Mouse (Mus musculus): ENCODE data around the gene Tpx2. TPM values are rescaled to one million over a fixed set of nuclear protein-coding genes. Genes with fewer than 3 reads are reported as not detected.
A peak's percentile ranks its signal among the peaks of the same experiment; 100 is the strongest.

Tpx2 gene
- polyA plus RNA-seq, 1 experiment, result 1.2 TPM

- WGBS, result 22% methylated on average over 4 of the region's 4 CpGs
- H3K27ac ChIP-seq (ENCODE audit: insufficient read depth, low read length), result peak overlapping the region; percentile 75
Observed at GRCm38 (mm10) chr2:152828011-152828370, 19.8 kb upstream of the Tpx2 start.

DNA sequence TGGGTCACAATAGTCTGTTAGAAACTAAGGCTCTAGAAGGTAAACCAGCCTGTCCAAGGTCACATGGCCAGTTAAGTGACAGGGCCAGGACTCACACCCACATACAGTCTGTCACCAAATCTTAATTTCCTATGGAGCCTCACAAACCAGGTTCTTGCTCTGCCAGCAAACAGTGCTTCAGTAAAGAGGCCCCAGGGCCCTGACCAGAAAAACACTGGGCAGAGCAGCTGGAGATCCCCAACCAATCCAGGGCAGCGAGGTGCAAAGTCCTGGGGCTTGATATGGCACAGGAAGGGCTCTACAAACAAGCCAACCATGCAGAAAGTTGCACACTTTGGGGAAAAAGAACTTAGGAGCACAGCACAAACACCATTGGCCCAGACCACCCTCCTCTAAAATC, 19.2 kb upstream of the Tpx2 start:
- H3K4me1 ChIP-seq (ENCODE audit: control insufficient read depth, insufficient read depth, low read length), result peaks cover 7% of the 10 kb centered on the region
- peak overlapping the region; percentile 69 for H3K4me3 ChIP-seq (replicated peaks; ENCODE audit: insufficient read depth, low read depth, low read length)
- TF ChIP-seq POLR2A (IDR thresholded peaks at IDR 0.05; ENCODE audit: borderline replicate concordance, insufficient read depth, low read length) (peak; percentile 16; the same call in 1 of the 2 replicates), CTCF (IDR thresholded peaks at IDR 0.05; ENCODE audit: borderline replicate concordance, insufficient read depth, low read depth, low read length) (no peak)
- H3K27ac ChIP-seq (ENCODE audit: insufficient read depth, low read length), result peak overlapping the region; percentile 75
- no peaks in the 10 kb centered on the region for H3K27me3 ChIP-seq (ENCODE audit: control insufficient read depth, insufficient read depth, low read length)
- peak; percentile 69 to 82 for DNase-seq
- 0% methylated on average over 1 of the region's 1 CpGs for WGBS

More at GRCm38 (mm10) chr2:152828011-152828370, 19.8 kb upstream of the Tpx2 start:
- peak in 1 of 2 experiments; percentile 28 for DNase-seq
- Histone ChIP-seq H3K4me3 (replicated peaks; ENCODE audit: insufficient read depth, low read depth, low read length) (peak overlapping the region; percentile 69), H3K4me1 (ENCODE audit: control insufficient read depth, insufficient read depth, low read length) (peaks cover 7% of the 10 kb centered on the region), H3K27me3 (ENCODE audit: control insufficient read depth, insufficient read depth, low read length) (no peaks in the 10 kb centered on the region)
- TF ChIP-seq CTCF (IDR thresholded peaks at IDR 0.05; ENCODE audit: borderline replicate concordance, insufficient read depth, low read depth, low read length), result no peak
- TF ChIP-seq POLR2A (IDR thresholded peaks at IDR 0.05; ENCODE audit: borderline replicate concordance, insufficient read depth, low read length), result no peak

DNA sequence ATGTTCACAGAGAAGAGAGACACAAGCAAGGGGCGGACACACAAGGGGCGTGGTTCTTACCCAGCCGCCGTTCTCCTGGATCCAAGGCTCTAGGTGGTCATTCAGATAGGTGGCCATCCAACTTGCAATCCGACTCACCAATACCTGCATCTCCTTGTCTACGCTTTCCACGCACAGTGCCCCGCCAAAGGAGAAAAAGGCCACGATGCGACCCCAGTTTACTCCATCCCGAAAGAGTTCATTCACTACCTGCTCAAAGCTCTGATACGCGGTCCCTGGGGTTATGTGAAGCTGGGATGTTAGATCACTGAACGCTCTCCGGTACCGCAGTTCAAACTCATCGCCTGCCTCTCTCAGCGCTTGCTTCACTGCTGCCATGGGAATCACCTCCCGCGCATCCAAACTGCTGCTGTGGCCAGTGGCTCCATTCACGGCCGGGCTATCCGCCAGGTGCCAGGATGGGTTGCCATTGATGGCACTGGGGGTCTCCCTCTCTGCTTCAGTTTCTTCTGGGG, 18.3 kb upstream of the Tpx2 start:
- TF ChIP-seq CTCF (IDR thresholded peaks at IDR 0.05; ENCODE audit: borderline replicate concordance, insufficient read depth, low read depth, low read length) (no peak), POLR2A (IDR thresholded peaks at IDR 0.05; ENCODE audit: borderline replicate concordance, insufficient read depth, low read length) (no peak)
- no peaks in the 10 kb centered on the region for H3K27me3 ChIP-seq (ENCODE audit: control insufficient read depth, insufficient read depth, low read length)
- H3K4me3 ChIP-seq (replicated peaks; ENCODE audit: insufficient read depth, low read depth, low read length), result peak overlapping the region; percentile 69
- WGBS, result 6% methylated on average over 23 of the region's 23 CpGs
- peaks cover 4% of the 10 kb centered on the region for H3K4me1 ChIP-seq (ENCODE audit: control insufficient read depth, insufficient read depth, low read length)
- peak; percentile 59 to 75 for DNase-seq
- H3K27ac ChIP-seq (ENCODE audit: insufficient read depth, low read length), result peak overlapping the region; percentile 96

DNA sequence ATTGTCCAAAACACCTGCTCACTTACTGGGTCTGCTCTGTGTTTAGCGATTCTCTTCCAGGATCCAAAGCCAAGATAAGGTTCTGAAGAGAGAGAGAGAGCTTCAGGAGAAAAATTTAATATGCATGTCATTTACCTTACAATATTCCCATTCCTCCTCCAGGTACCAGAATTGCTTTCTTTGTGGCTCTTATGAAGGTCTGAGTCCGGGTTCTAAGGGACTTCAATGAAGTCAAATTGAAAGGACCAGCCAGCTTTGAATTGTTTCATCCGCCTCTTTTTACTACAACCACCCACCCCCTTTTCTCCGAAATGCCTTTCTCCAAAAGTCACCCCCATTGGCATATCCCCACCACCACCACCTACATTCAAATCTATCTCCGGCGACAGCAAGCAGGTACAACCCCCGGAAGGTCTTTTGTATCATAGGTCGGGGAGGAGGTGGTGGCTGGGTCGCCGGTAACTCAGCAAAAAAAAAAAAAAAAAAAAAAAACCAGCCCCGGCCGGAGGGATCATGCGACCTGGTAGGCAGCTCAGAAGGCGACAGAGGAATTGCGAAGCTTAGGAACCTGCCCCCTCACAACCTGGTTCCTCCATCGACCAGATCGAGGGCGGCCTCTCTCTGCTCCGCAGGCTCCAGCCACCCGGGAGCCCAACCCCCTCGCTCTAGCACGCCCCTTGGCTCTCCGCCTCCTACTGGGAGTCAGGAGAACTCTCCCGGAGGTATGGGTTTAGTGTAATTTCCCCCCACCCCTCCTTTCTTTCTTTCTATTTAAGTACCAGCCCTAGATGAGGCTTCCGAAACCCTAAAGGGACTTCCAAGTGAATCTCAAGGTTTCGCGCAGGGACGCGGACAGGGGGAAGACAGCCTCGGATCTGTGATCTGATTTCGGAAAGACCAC, 17.5 kb upstream of the Tpx2 start:
- peak; percentile 88 to 89 for DNase-seq
- peak overlapping the region; percentile 69 for H3K4me3 ChIP-seq (replicated peaks; ENCODE audit: insufficient read depth, low read depth, low read length)
- under 1% methylated on average over 31 of the region's 31 CpGs for WGBS
- peak; percentile 63 for TF ChIP-seq POLR2A (IDR thresholded peaks at IDR 0.05; ENCODE audit: borderline replicate concordance, insufficient read depth, low read length)
- peak; percentile 50; the same call in 1 of the 2 replicates for TF ChIP-seq CTCF (IDR thresholded peaks at IDR 0.05; ENCODE audit: borderline replicate concordance, insufficient read depth, low read depth, low read length)
- H3K4me1 ChIP-seq (ENCODE audit: control insufficient read depth, insufficient read depth, low read length), result peaks cover 2% of the 10 kb centered on the region
- H3K27ac ChIP-seq (ENCODE audit: insufficient read depth, low read length), result peak overlapping the region; percentile 96
- no peaks in the 10 kb centered on the region for H3K27me3 ChIP-seq (ENCODE audit: control insufficient read depth, insufficient read depth, low read length)

DNA sequence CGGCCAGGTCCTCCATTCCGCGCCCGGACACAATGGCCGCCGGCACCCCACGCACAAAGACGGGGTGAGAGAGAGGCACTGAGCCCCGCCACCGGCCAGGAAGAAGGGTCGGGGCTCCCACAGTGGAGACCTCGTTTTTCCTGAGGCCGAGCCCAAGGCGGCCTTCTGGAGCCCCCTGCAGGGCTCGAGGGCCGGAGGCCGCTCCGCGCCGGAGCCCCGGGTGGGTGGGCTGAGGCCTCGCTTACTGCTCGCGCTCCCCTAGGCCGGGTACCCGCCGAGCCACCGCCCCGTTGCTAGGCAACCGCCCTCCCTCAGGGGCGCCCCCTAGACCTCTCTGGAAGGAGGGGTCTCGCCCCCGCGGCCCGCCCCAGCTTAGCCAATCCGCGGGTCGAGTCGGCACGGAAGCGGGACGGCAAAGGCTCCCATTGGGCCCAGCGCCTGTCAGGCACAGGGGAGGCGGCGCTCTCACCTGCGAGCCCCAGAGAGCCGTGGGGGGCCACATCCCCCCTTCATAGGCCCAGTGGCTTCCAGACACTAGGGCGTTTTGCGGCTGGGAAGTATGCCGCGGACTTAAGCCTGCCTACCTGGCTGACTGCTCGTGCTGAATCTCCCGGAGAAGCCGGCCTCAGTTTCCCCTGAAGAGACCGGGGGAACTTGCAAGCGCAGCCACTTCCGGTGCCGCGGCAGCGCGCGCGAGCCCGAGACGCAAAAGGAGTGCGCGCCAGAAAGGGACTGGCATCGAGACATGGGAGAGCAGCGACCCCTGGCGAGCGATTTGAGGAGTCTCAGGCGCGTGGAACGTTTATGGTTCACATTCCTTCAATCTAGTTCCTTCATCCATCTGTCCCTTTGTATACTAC, 16.5 kb upstream of the Tpx2 start, which contains the start of gene Bcl2l1:
TSS of gene Bcl2l1 (minus strand) at position 710 of the 860 bp plus-strand sequence.
- Histone ChIP-seq H3K27me3 (ENCODE audit: control insufficient read depth, insufficient read depth, low read length) (no peaks in the 10 kb centered on the region), H3K4me3 (replicated peaks; ENCODE audit: insufficient read depth, low read depth, low read length) (peak within 1 kb of the TSS; percentile 69), H3K27ac (ENCODE audit: insufficient read depth, low read length) (peak within 1 kb of the TSS; percentile 96), H3K4me1 (ENCODE audit: control insufficient read depth, insufficient read depth, low read length) (no peaks in the 10 kb centered on the region; the same call in 1 of the 2 replicates)
- peak; percentile 98 for DNase-seq
- WGBS, result under 1% methylated on average over 74 of the region's 74 CpGs
- TF ChIP-seq POLR2A (IDR thresholded peaks at IDR 0.05; ENCODE audit: borderline replicate concordance, insufficient read depth, low read length), result peak; percentile 17; the same call in 1 of the 2 replicates
- peak; percentile 98 for TF ChIP-seq CTCF (IDR thresholded peaks at IDR 0.05; ENCODE audit: borderline replicate concordance, insufficient read depth, low read depth, low read length)

GRCm38 (mm10) chr2:152839256-152839655, 8.5 kb upstream of the Tpx2 start:
- Histone ChIP-seq H3K4me3 (replicated peaks; ENCODE audit: insufficient read depth, low read depth, low read length) (no peak overlapping the region), H3K4me1 (ENCODE audit: control insufficient read depth, insufficient read depth, low read length) (no peaks in the 10 kb centered on the region), H3K27ac (ENCODE audit: insufficient read depth, low read length) (no peak overlapping the region), H3K27me3 (ENCODE audit: control insufficient read depth, insufficient read depth, low read length) (no peaks in the 10 kb centered on the region)
- no peak for DNase-seq
- no peak for TF ChIP-seq POLR2A (IDR thresholded peaks at IDR 0.05; ENCODE audit: borderline replicate concordance, insufficient read depth, low read length)
- TF ChIP-seq CTCF (IDR thresholded peaks at IDR 0.05; ENCODE audit: borderline replicate concordance, insufficient read depth, low read depth, low read length), result no peak
- 54% methylated on average over 2 of the region's 2 CpGs for WGBS

DNA sequence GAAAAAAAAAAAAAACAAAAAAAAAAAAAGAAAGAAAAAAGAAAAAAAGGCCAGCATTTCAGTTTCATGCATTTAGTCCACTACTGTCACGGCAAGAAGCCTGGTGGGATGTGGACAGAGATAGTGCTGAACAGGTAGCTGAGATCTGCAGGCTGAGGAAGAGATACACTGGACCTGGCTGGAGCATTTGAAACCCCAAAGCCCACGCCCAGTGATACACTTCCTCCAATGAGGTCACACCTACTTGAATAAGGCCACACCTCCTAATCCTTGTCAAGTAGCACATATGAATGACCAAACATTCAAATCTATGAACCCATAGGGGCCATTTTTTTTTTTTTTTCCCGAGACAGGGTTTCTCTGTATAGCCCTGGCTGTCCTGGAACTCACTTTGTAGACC, 5.0 kb upstream of the Tpx2 start:
- Histone ChIP-seq H3K27ac (ENCODE audit: insufficient read depth, low read length) (no peak overlapping the region), H3K4me1 (ENCODE audit: control insufficient read depth, insufficient read depth, low read length) (no peaks in the 10 kb centered on the region), H3K27me3 (ENCODE audit: control insufficient read depth, insufficient read depth, low read length) (no peaks in the 10 kb centered on the region), H3K4me3 (replicated peaks; ENCODE audit: insufficient read depth, low read depth, low read length) (no peak overlapping the region)
- DNase-seq, result no peak
- WGBS, result 79% methylated on average over 3 of the region's 3 CpGs
- TF ChIP-seq POLR2A (IDR thresholded peaks at IDR 0.05; ENCODE audit: borderline replicate concordance, insufficient read depth, low read length) (no peak), CTCF (IDR thresholded peaks at IDR 0.05; ENCODE audit: borderline replicate concordance, insufficient read depth, low read depth, low read length) (no peak)

All from cerebellum, adult 2 months (tissue).